Mouse (Mus musculus) thymus, postnatal 14 days (tissue): ENCODE measurements around the gene Fancc.
"Not testable (repeated sequence)": the region's sequence is repeated elsewhere in the genome, so short reads cannot be mapped to it uniquely, and the experiment has no call there.

ENCODE experiments used
- DNase-seq: peaks from one replicate; pipeline ENCODE4 v3.0.0; 2021

Gene Fancc

GRCm38 (mm10) chr13:63514931-63515360 is 17.9 kb upstream of the Fancc start:
- DNase-seq: no peak

GRCm38 (mm10) chr13:63513374-63514098 is 16.5 kb upstream of the Fancc start:
- no peak for DNase-seq

- DNase-seq: no peak
Observed at GRCm38 (mm10) chr13:63512411-63512810, 15.3 kb upstream of the Fancc start.

- DNase-seq: no peak
Observed at GRCm38 (mm10) chr13:63507821-63508220, 10.7 kb upstream of the Fancc start.

- DNase-seq: no peak
Observed at GRCm38 (mm10) chr13:63507001-63507556, 10.0 kb upstream of the Fancc start.

- DNase-seq: no peak
Observed at GRCm38 (mm10) chr13:63506364-63506763, 9.3 kb upstream of the Fancc start.

GRCm38 (mm10) chr13:63502391-63502790 is 5.3 kb upstream of the Fancc start:
- DNase-seq: peak; percentile 61

- no peak for DNase-seq
Observed at GRCm38 (mm10) chr13:63499489-63499888, 2.4 kb upstream of the Fancc start.

GRCm38 (mm10) chr13:63487707-63488042 is 9.4 kb downstream of the Fancc start:
- no peak for DNase-seq

GRCm38 (mm10) chr13:63486791-63487706 is 10.0 kb downstream of the Fancc start:
- DNase-seq: no peak

- no peak for DNase-seq
Observed at GRCm38 (mm10) chr13:63475356-63475755, 21.7 kb downstream of the Fancc start.

GRCm38 (mm10) chr13:63452898-63453297 is 44.2 kb downstream of the Fancc start:
- DNase-seq: no peak

GRCm38 (mm10) chr13:63451140-63451539 is 45.9 kb downstream of the Fancc start:
- DNase-seq: no peak

GRCm38 (mm10) chr13:63445419-63445818 is 51.7 kb downstream of the Fancc start:
- DNase-seq: no peak

GRCm38 (mm10) chr13:63432759-63433158 is 64.3 kb downstream of the Fancc start:
- DNase-seq: peak; percentile 17

- no peak for DNase-seq
Observed at GRCm38 (mm10) chr13:63431857-63432191, 65.3 kb downstream of the Fancc start.

- peak; percentile 98 for DNase-seq
Observed at GRCm38 (mm10) chr13:63431030-63431856, 65.8 kb downstream of the Fancc start.

GRCm38 (mm10) chr13:63430681-63431029 is 66.4 kb downstream of the Fancc start:
- no peak for DNase-seq

GRCm38 (mm10) chr13:63430206-63430605 is 66.9 kb downstream of the Fancc start:
- DNase-seq: no peak

- DNase-seq: not testable (repeated sequence)
Observed at GRCm38 (mm10) chr13:63428211-63428610, 68.9 kb downstream of the Fancc start.

- DNase-seq: no peak
Observed at GRCm38 (mm10) chr13:63423060-63423459, 74.0 kb downstream of the Fancc start.

- DNase-seq: no peak
Observed at GRCm38 (mm10) chr13:63421225-63421624, 75.9 kb downstream of the Fancc start.

GRCm38 (mm10) chr13:63418148-63418547 is 78.9 kb downstream of the Fancc start:
- DNase-seq: no peak
